Mouse (Mus musculus): ENCODE data around the gene Jam3.
"Not testable (repeated sequence)": the region's sequence is repeated elsewhere in the genome, so short reads cannot be mapped to it uniquely, and the experiment has no call there.

The Jam3 gene

GRCm38 (mm10) chr9:27166981-27167380 is 11.8 kb upstream of the Jam3 start:
- DNase-seq, result no peak

DNA sequence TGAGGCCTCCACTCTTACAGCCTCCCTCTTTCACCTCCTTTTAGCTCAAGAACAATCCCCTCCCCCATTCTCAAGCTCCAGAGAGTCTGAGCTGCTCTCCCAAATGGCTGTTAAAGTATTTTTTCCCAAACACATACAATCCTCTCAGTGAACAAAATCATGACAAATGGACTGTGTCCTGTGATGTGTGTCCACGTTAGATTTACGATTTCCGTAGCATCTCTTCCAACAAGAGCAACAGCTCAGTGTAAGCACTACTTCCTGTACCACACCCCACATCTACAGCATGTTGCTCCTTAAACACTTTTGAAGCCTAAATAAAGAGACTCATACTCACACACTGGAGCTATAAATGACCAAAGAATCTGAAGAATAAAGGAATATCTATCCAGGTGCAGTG is 10.4 kb upstream of the Jam3 start:
- DNase-seq, result no peak

DNA sequence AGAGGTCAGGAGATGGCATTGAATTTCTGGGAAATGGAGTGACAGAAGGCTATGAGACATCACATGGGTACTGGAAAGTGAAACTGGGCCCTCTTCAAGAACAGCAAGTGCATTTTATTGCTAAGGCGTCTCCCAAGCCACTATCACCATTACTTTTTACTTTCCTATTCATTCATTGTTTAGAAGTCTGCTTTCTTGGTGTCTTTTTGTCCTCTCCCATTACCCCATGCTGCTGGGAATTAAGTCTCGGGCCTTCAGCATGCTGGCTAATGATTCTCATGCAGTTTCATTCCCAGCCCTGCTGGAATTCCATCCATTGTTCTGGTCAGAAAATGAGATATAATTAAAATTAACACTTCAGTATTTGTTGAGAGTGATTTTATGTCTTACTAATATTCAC is 9.7 kb upstream of the Jam3 start:
- no peak for DNase-seq

DNA sequence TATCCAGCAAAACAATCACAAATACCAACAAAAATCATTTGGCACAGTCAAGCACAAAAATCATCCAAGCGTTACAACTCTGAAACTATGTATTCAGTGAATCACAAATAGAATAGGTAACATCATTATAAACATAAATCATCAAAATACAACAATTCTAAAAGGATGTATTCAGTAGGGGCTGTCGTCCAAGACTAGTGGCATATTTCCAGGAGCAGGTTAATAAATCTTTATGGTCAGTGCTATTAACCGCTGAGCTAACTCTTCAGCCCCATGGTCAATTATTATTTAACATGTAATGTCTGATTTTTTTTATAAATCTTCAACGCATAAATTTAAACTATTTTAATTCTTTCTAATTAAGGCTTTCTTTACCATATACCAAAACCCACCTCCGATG is 8.4 kb upstream of the Jam3 start:
- DNase-seq, result not testable (repeated sequence)

GRCm38 (mm10) chr9:27153861-27154260 is 1.4 kb downstream of the Jam3 start:
- no peak for DNase-seq

GRCm38 (mm10) chr9:27149836-27150235 is 5.4 kb downstream of the Jam3 start:
- DNase-seq, result no peak

- DNase-seq, result no peak
Measured at GRCm38 (mm10) chr9:27148631-27149471, 6.4 kb downstream of the Jam3 start.

DNA sequence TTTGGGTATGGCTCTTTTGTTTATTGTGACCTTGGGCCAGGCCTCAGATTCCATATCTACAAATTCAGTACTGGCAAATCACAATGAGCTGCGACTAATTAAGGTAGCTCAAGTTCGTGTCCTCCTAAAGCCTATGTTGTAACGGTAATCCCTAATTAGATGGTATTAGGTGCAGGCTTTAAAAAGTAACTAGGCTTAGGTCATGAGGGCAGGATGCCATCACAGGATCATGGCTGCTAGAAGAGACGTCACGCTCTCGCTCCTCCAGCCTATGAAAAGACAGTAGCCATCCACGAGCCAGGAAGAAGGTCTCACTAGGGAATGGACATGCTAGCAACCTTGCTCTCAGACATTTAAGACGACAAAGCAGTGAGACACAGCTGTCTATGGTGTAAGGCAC is 7.3 kb downstream of the Jam3 start:
- DNase-seq, result no peak

DNA sequence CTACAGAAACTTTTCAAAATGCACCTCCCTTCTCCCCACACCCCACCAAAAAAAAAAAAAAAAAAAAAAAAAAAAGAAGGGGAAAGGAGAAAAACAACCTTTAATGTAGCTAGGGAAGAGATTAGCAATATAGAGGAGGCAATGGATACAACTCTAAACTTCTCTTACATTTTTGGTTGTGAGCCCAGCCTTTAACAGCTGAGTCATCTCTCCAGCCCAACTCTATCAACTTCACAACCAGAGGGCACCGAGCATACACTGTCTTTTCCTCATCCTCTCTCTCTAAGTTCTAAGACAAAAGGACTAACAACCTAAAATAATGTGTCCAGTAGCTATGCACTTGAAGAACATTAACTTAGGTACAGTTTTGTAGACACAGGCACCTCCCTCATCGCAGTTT is 8.4 kb downstream of the Jam3 start:
- no peak for DNase-seq

- DNase-seq, result no peak
Measured at GRCm38 (mm10) chr9:27144996-27145395, 10.2 kb downstream of the Jam3 start.

- no peak for DNase-seq
Measured at GRCm38 (mm10) chr9:27144271-27144840, 10.9 kb downstream of the Jam3 start.

GRCm38 (mm10) chr9:27140432-27141065 is 14.7 kb downstream of the Jam3 start:
- DNase-seq, result no peak

DNA sequence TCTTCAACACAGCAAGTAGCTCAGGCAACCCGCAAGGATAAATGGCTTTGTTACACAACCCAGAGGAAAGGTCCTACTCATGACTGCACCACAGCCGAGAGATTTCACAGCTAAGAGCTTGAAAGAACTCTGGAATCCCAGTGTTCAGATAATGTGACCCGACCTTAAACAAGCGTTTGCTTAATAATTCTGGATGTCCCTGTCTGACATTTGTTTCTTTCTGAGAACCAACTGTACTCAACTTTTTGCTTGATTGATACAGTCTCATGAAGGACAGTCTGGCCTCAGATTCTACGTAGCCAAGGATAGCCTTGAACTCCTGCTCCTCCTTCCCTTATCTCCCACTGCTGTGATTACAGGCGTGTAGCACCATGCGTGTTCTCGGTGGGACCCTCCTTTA is 18.6 kb downstream of the Jam3 start:
- DNase-seq, result no peak

GRCm38 (mm10) chr9:27135372-27135771 is 19.8 kb downstream of the Jam3 start:
- DNase-seq, result no peak

- DNase-seq, result peak; percentile 59
Measured at GRCm38 (mm10) chr9:27134410-27134809, 20.8 kb downstream of the Jam3 start.

GRCm38 (mm10) chr9:27128629-27129028 is 26.6 kb downstream of the Jam3 start:
- DNase-seq, result no peak

- DNase-seq, result no peak
Measured at GRCm38 (mm10) chr9:27126543-27126942, 28.7 kb downstream of the Jam3 start.

GRCm38 (mm10) chr9:27125450-27125849 is 29.8 kb downstream of the Jam3 start:
- DNase-seq, result no peak

DNA sequence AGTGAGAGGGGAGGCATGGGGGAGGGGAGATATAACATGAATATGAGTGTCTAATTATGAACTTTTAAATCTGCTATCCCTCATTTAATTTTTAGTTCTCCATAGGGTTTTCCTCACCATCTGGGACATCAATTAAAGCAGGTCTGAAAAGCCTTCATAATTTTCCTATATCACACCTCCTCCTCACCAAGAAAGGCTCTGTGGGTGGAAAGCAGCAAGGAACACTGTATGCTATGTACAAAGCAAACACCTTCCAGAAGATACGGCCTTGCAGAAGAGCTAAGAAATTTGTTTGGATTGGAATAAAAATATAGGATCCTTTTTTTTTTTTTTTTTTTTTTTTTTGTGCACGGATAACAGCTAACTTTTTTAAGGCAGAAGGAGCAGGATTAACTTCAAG is 31.3 kb downstream of the Jam3 start:
- DNase-seq, result peak; percentile 45

DNA sequence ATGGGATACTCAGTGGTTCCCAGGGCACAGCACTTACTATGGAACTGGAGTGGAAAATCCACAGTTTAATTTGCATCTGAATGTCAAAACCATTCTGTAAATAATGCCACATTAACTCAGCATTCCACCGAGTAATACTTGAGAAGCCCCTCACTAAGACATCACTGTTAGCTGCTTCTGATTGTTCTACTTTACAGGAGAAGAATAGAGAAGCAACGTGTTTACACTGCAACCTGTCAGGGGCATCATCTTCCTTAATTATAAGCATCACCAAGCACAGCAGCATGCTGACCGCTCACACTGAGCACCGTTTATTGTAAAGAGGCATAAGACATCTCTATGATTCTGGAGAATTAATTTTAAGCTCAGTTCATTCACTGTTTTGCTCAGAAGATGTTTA is 32.3 kb downstream of the Jam3 start:
- DNase-seq, result no peak

DNA sequence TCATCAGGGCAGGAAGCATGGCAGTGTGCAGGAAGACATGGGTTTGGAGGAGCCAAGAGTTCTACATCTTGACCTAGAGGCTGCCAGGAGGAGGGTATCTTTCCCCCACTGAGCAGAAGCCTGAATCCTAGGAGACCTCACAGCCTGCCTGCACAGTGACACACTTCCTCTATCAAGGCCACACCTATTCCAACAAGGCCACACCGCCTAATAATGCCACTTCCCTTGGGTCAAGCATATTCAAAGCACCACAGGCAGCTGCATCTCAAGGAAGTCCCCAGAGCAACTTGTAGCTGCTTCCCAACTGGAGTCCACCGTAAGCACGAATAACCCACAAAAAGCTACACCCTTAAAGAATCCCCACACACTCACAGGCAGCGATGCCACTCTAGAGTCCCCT is 33.1 kb downstream of the Jam3 start:
- DNase-seq, result no peak

DNA sequence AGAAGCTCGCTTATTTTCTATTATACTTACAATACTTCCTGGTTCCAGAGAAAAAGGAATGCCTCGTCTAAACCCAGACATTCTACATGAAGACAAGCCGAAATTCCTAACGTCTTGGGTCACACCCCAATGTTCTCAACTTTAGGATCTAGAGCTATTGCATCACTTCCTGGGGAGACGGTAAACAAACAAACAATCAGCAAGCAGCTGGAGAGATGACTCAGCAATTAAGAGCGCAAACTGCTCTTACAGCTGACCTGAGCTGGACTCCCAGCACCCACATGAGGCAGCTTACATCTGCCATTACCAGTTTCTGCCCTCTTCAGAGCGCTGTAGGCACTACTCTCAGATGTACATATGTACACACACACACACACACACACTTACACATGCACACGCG is 34.0 kb downstream of the Jam3 start:
- no peak for DNase-seq

DNA sequence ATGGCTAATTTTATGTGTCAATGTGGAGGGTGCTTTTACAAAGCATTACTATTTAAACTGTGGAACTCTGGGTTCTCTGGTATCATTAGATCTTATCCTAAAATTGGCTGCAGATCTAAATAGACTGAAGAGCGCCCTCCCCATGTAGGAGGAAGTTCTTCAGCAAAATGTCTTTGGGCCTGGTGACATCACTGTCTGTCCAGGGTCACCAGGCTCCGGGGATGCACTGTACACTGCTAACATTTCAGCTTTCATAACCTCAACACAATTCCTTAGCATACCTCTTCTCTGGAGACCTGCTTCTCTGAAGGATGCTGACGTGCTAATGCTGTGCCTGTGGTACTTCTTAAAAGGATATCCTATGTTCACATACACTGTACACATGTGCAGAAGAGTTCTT is 43.5 kb downstream of the Jam3 start:
- DNase-seq, result no peak

- no peak for DNase-seq
Measured at GRCm38 (mm10) chr9:27110681-27111080, 44.5 kb downstream of the Jam3 start.
